Mouse (Mus musculus): ENCODE data around the gene Lin54. TPM values are rescaled to one million over a fixed set of nuclear protein-coding genes. Genes with fewer than 3 reads are reported as not detected.

Gene Lin54
- polyA plus RNA-seq, 1 experiment from 2014 or later = 19.0 TPM

GRCm38 (mm10) chr5:100483569-100483968 is 16.9 kb downstream of the Lin54 start:
- no peak for ATAC-seq (replicated peaks; ENCODE audit: insufficient number of reproducible peaks, low FRiP score, low TSS enrichment, low read depth)
- no peak overlapping the region for H3K4me2 ChIP-seq (ENCODE audit: low read depth, low read length)
- no peaks in the 10 kb centered on the region for H3K9me3 ChIP-seq (replicated peaks; ENCODE audit: control insufficient read depth, low read length)
- H3K4me3 ChIP-seq (ENCODE audit: low read depth, low read length) = no peak overlapping the region
- no peak for DNase-seq (ENCODE audit: low spot score)
- H3K27ac ChIP-seq (replicated peaks; ENCODE audit: low read depth, low read length) = no peak overlapping the region
- H3K4me1 ChIP-seq (ENCODE audit: control insufficient read depth, insufficient read depth, low read length) = no peaks in the 10 kb centered on the region
- H3K36me3 ChIP-seq (replicated peaks; ENCODE audit: control insufficient read depth, insufficient read depth, low read depth, low read length) = no peaks in the 10 kb centered on the region
- no peaks in the 10 kb centered on the region for H3K27me3 ChIP-seq (ENCODE audit: control insufficient read depth, insufficient read depth, low read length)
- no peak overlapping the region for H3K9ac ChIP-seq (replicated peaks; ENCODE audit: low read length)

GRCm38 (mm10) chr5:100477604-100478003 is 22.8 kb downstream of the Lin54 start:
- Histone ChIP-seq H3K9ac (replicated peaks; ENCODE audit: low read length) (no peak overlapping the region), H3K27me3 (ENCODE audit: control insufficient read depth, insufficient read depth, low read length) (no peaks in the 10 kb centered on the region), H3K27ac (replicated peaks; ENCODE audit: low read depth, low read length) (no peak overlapping the region), H3K9me3 (replicated peaks; ENCODE audit: control insufficient read depth, low read length) (no peaks in the 10 kb centered on the region), H3K36me3 (replicated peaks; ENCODE audit: control insufficient read depth, insufficient read depth, low read depth, low read length) (no peaks in the 10 kb centered on the region), H3K4me2 (ENCODE audit: low read depth, low read length) (no peak overlapping the region), H3K4me1 (ENCODE audit: control insufficient read depth, insufficient read depth, low read length) (no peaks in the 10 kb centered on the region), H3K4me3 (ENCODE audit: low read depth, low read length) (no peak overlapping the region)
- 89% methylated on average over 9 of the region's 9 CpGs for WGBS
- ATAC-seq (replicated peaks; ENCODE audit: insufficient number of reproducible peaks, low FRiP score, low TSS enrichment, low read depth) (no peak), DNase-seq (ENCODE audit: low spot score) (no peak)

- H3K9me3 ChIP-seq (replicated peaks; ENCODE audit: control insufficient read depth, low read length) = no peaks in the 10 kb centered on the region
- H3K9ac ChIP-seq (replicated peaks; ENCODE audit: low read length) = no peak overlapping the region
- H3K36me3 ChIP-seq (replicated peaks; ENCODE audit: control insufficient read depth, insufficient read depth, low read depth, low read length) = no peaks in the 10 kb centered on the region
- H3K4me2 ChIP-seq (ENCODE audit: low read depth, low read length) = no peak overlapping the region
- no peak for DNase-seq (ENCODE audit: low spot score)
- ATAC-seq (replicated peaks; ENCODE audit: insufficient number of reproducible peaks, low FRiP score, low TSS enrichment, low read depth) = no peak
- 77% methylated on average over 3 of the region's 3 CpGs for WGBS
- H3K27ac ChIP-seq (replicated peaks; ENCODE audit: low read depth, low read length) = no peak overlapping the region
- H3K27me3 ChIP-seq (ENCODE audit: control insufficient read depth, insufficient read depth, low read length) = no peaks in the 10 kb centered on the region
- H3K4me1 ChIP-seq (ENCODE audit: control insufficient read depth, insufficient read depth, low read length) = no peaks in the 10 kb centered on the region
- H3K4me3 ChIP-seq (ENCODE audit: low read depth, low read length) = no peak overlapping the region
These were observed 24.1 kb downstream of the Lin54 start for GRCm38 (mm10) chr5:100476328-100476727.

DNA sequence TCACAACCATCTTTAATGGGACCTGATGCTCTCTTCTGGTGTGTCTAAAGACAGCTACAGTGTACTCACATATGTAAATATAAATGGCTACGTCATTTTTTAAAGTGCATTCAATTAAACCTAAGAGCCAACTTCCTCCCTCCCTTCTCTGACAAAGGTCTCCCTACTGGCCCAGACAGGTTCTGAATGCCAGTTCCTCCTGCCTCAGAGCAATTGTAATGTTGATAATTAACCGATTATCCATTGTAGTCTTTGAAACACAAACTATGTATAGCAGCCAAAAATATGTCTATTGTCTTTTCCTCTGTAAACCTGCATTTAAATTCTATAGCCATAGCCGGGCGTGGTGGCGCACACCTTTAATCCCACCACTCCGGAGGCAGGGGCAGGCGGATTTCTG is 33.1 kb downstream of the Lin54 start:
- Histone ChIP-seq H3K27me3 (ENCODE audit: control insufficient read depth, insufficient read depth, low read length) (no peaks in the 10 kb centered on the region), H3K9me3 (replicated peaks; ENCODE audit: control insufficient read depth, low read length) (no peaks in the 10 kb centered on the region), H3K4me1 (ENCODE audit: control insufficient read depth, insufficient read depth, low read length) (no peaks in the 10 kb centered on the region), H3K27ac (replicated peaks; ENCODE audit: low read depth, low read length) (no peak overlapping the region), H3K4me2 (ENCODE audit: low read depth, low read length) (no peak overlapping the region), H3K36me3 (replicated peaks; ENCODE audit: control insufficient read depth, insufficient read depth, low read depth, low read length) (no peaks in the 10 kb centered on the region), H3K4me3 (ENCODE audit: low read depth, low read length) (no peak overlapping the region), H3K9ac (replicated peaks; ENCODE audit: low read length) (no peak overlapping the region)
- WGBS = 92% methylated on average over 7 of the region's 7 CpGs
- DNase-seq (ENCODE audit: low spot score) = no peak
- no peak for ATAC-seq (replicated peaks; ENCODE audit: insufficient number of reproducible peaks, low FRiP score, low TSS enrichment, low read depth)

DNA sequence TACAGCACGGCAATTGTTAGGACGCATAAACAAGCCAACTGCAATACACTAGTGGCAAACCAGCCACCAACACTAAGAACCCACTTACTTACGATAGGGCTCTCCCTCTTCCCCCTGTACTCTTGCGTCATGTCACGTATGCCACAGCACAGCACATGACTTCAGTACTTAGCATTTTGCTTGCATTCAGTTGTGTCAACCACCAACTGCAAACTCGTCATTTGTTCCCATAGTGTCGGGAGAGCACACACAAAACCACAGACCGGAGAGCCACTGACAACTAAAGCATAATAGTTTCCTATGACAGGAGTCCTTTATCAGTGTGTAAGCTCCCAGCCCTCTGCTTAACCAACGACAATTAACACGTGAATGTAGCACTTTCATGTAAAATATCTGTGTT is 33.8 kb downstream of the Lin54 start:
- H3K27me3 ChIP-seq (ENCODE audit: control insufficient read depth, insufficient read depth, low read length) = no peaks in the 10 kb centered on the region
- ATAC-seq (replicated peaks; ENCODE audit: insufficient number of reproducible peaks, low FRiP score, low TSS enrichment, low read depth) = no peak
- H3K36me3 ChIP-seq (replicated peaks; ENCODE audit: control insufficient read depth, insufficient read depth, low read depth, low read length) = no peaks in the 10 kb centered on the region
- H3K4me2 ChIP-seq (ENCODE audit: low read depth, low read length) = no peak overlapping the region
- no peak overlapping the region for H3K4me3 ChIP-seq (ENCODE audit: low read depth, low read length)
- no peaks in the 10 kb centered on the region for H3K4me1 ChIP-seq (ENCODE audit: control insufficient read depth, insufficient read depth, low read length)
- no peak overlapping the region for H3K9ac ChIP-seq (replicated peaks; ENCODE audit: low read length)
- no peak overlapping the region for H3K27ac ChIP-seq (replicated peaks; ENCODE audit: low read depth, low read length)
- no peaks in the 10 kb centered on the region for H3K9me3 ChIP-seq (replicated peaks; ENCODE audit: control insufficient read depth, low read length)
- DNase-seq (ENCODE audit: low spot score) = no peak
- WGBS = 92% methylated on average over 10 of the region's 10 CpGs

GRCm38 (mm10) chr5:100462374-100462773 is 38.1 kb downstream of the Lin54 start:
- 88% methylated on average over 2 of the region's 2 CpGs for whole genome bisulfite sequencing
- DNase-seq (ENCODE audit: low spot score) = no peak
- H3K27me3 ChIP-seq (ENCODE audit: control insufficient read depth, insufficient read depth, low read length) = no peaks in the 10 kb centered on the region
- no peak overlapping the region for H3K4me3 ChIP-seq (ENCODE audit: low read depth, low read length)
- H3K27ac ChIP-seq (replicated peaks; ENCODE audit: low read depth, low read length) = no peak overlapping the region
- no peak overlapping the region for H3K4me2 ChIP-seq (ENCODE audit: low read depth, low read length)
- ATAC-seq (replicated peaks; ENCODE audit: insufficient number of reproducible peaks, low FRiP score, low TSS enrichment, low read depth) = no peak
- no peaks in the 10 kb centered on the region for H3K9me3 ChIP-seq (replicated peaks; ENCODE audit: control insufficient read depth, low read length)
- H3K4me1 ChIP-seq (ENCODE audit: control insufficient read depth, insufficient read depth, low read length) = no peaks in the 10 kb centered on the region
- H3K36me3 ChIP-seq (replicated peaks; ENCODE audit: control insufficient read depth, insufficient read depth, low read depth, low read length) = peaks cover 5% of the 10 kb centered on the region
- H3K9ac ChIP-seq (replicated peaks; ENCODE audit: low read length) = no peak overlapping the region

GRCm38 (mm10) chr5:100461526-100461925 is 38.9 kb downstream of the Lin54 start:
- DNase-seq (ENCODE audit: low spot score) = no peak
- no peak overlapping the region for H3K27ac ChIP-seq (replicated peaks; ENCODE audit: low read depth, low read length)
- no peak overlapping the region for H3K4me2 ChIP-seq (ENCODE audit: low read depth, low read length)
- WGBS = 91% methylated on average over 9 of the region's 9 CpGs
- H3K4me1 ChIP-seq (ENCODE audit: control insufficient read depth, insufficient read depth, low read length) = no peaks in the 10 kb centered on the region
- H3K4me3 ChIP-seq (ENCODE audit: low read depth, low read length) = no peak overlapping the region
- no peaks in the 10 kb centered on the region for H3K9me3 ChIP-seq (replicated peaks; ENCODE audit: control insufficient read depth, low read length)
- ATAC-seq (replicated peaks; ENCODE audit: insufficient number of reproducible peaks, low FRiP score, low TSS enrichment, low read depth) = no peak
- no peaks in the 10 kb centered on the region for H3K27me3 ChIP-seq (ENCODE audit: control insufficient read depth, insufficient read depth, low read length)
- H3K9ac ChIP-seq (replicated peaks; ENCODE audit: low read length) = no peak overlapping the region
- H3K36me3 ChIP-seq (replicated peaks; ENCODE audit: control insufficient read depth, insufficient read depth, low read depth, low read length) = peaks cover 5% of the 10 kb centered on the region

GRCm38 (mm10) chr5:100459468-100459867 is 41.0 kb downstream of the Lin54 start:
- Histone ChIP-seq H3K9me3 (replicated peaks; ENCODE audit: control insufficient read depth, low read length) (no peaks in the 10 kb centered on the region), H3K4me3 (ENCODE audit: low read depth, low read length) (no peak overlapping the region), H3K4me1 (ENCODE audit: control insufficient read depth, insufficient read depth, low read length) (no peaks in the 10 kb centered on the region), H3K27me3 (ENCODE audit: control insufficient read depth, insufficient read depth, low read length) (no peaks in the 10 kb centered on the region), H3K27ac (replicated peaks; ENCODE audit: low read depth, low read length) (no peak overlapping the region), H3K36me3 (replicated peaks; ENCODE audit: control insufficient read depth, insufficient read depth, low read depth, low read length) (peaks cover 5% of the 10 kb centered on the region), H3K9ac (replicated peaks; ENCODE audit: low read length) (no peak overlapping the region), H3K4me2 (ENCODE audit: low read depth, low read length) (no peak overlapping the region)
- DNase-seq (ENCODE audit: low spot score) (no peak), ATAC-seq (replicated peaks; ENCODE audit: insufficient number of reproducible peaks, low FRiP score, low TSS enrichment, low read depth) (no peak)
- 95% methylated on average over 5 of the region's 5 CpGs for WGBS

All from embryonic facial prominence, embryonic 11.5 days (tissue).